Mouse (Mus musculus) lung, adult 2 months (tissue): ENCODE results near the gene Itprip. TPM values are rescaled to one million over a fixed set of nuclear protein-coding genes. Genes with fewer than 3 reads are reported as not detected.

Experiments used
- DNase-seq: peaks from one replicate; pipeline ENCODE4 v3.0.0; 2022
- H3K4me1 ChIP-seq: fragments of 200-500 bp; 2 replicates; pipeline ENCODE4 v1.6.1; 2011; ENCODE audit warnings: low read length; ENCODE audit not compliant: control insufficient read depth, insufficient read depth
- H3K4me3 ChIP-seq: fragments of 200-500 bp; replicated peaks from 2 replicates; pipeline ENCODE3; 2011; ENCODE audit warnings: low read depth, mild to moderate bottlenecking, control low read depth, low read length; ENCODE audit errors: extremely low read depth
- CTCF ChIP-seq: fragments of 200-500 bp; IDR thresholded peaks from 2 replicates; pipeline ENCODE4 v1.5.1; 2011; ENCODE audit warnings: mild to moderate bottlenecking, low read length, control low read depth; ENCODE audit not compliant: insufficient read depth
- POLR2A ChIP-seq: fragments of 200-500 bp; IDR thresholded peaks from 2 replicates; pipeline ENCODE4 v1.6.1; 2011; ENCODE audit warnings: low read depth, mild to moderate bottlenecking, control low read depth, low read length, borderline replicate concordance; ENCODE audit errors: extremely low read depth
- WGBS: fragments of 180-500 bp; shearing (Covaris S2); methylation state at CpG from one replicate; pipeline ENCODE4 v1.1.7; 2018; 5-methylcytosine and 5-hydroxymethylcytosine counted together
- polyA plus RNA-seq: library from polyadenylated mRNA; depleted of rRNA; stranded (reverse); fragments of >200 nt; gene quantifications from 2 replicates; pipeline ENCODE4 v1.2.3, GENCODE M21; 2012

The Itprip gene
- polyA plus RNA-seq, 1 experiment = 22.0 TPM

GRCm38 (mm10) chr19:47907596-47907995, 11.5 kb downstream of the Itprip start:
- peaks cover 20% of the 10 kb centered on the region for H3K4me1 ChIP-seq
- 67% methylated on average over 9 of the region's 9 CpGs for WGBS

GRCm38 (mm10) chr19:47905603-47906002, 13.5 kb downstream of the Itprip start:
- Histone ChIP-seq H3K4me1 (peaks cover 24% of the 10 kb centered on the region), H3K4me3 (no peak overlapping the region)
- TF ChIP-seq POLR2A (no peak), CTCF (no peak)
- WGBS = 78% methylated on average over 5 of the region's 5 CpGs
- DNase-seq = no peak

More at GRCm38 (mm10) chr19:47907596-47907995, 11.5 kb downstream of the Itprip start:
- DNase-seq = no peak
- H3K4me3 ChIP-seq = no peak overlapping the region
- TF ChIP-seq POLR2A = no peak
- TF ChIP-seq CTCF = no peak

GRCm38 (mm10) chr19:47905081-47905480, 14.0 kb downstream of the Itprip start:
- H3K4me1 ChIP-seq = peaks cover 22% of the 10 kb centered on the region
- no peak overlapping the region for H3K4me3 ChIP-seq
- 74% methylated on average over 4 of the region's 4 CpGs for WGBS
- DNase-seq = no peak
- TF ChIP-seq CTCF (no peak), POLR2A (no peak)

- DNase-seq = no peak
- H3K4me1 ChIP-seq = peaks cover 15% of the 10 kb centered on the region
- H3K4me3 ChIP-seq = no peak overlapping the region
- no peak for TF ChIP-seq POLR2A
- TF ChIP-seq CTCF = no peak
- 83% methylated on average over 4 of the region's 4 CpGs for WGBS
These were observed 15.4 kb downstream of the Itprip start for GRCm38 (mm10) chr19:47903679-47904078.

- TF ChIP-seq POLR2A (no peak), CTCF (no peak)
- H3K4me1 ChIP-seq = peaks cover 15% of the 10 kb centered on the region
- no peak overlapping the region for H3K4me3 ChIP-seq
- WGBS = 53% methylated on average over 13 of the region's 13 CpGs
- DNase-seq = no peak
These were observed 16.5 kb downstream of the Itprip start for GRCm38 (mm10) chr19:47902316-47903201.

GRCm38 (mm10) chr19:47900558-47900957, 18.5 kb downstream of the Itprip start:
- peaks cover 12% of the 10 kb centered on the region for H3K4me1 ChIP-seq
- H3K4me3 ChIP-seq = no peak overlapping the region
- TF ChIP-seq CTCF = no peak
- TF ChIP-seq POLR2A = no peak
- 75% methylated on average over 10 of the region's 10 CpGs for WGBS
- DNase-seq = no peak

GRCm38 (mm10) chr19:47900012-47900411, 19.1 kb downstream of the Itprip start:
- Histone ChIP-seq H3K4me1 (peaks cover 12% of the 10 kb centered on the region), H3K4me3 (no peak overlapping the region)
- no peak for TF ChIP-seq POLR2A
- peak; percentile 49 for TF ChIP-seq CTCF
- no peak for DNase-seq
- WGBS = 68% methylated on average over 6 of the region's 6 CpGs

GRCm38 (mm10) chr19:47898472-47899079, 20.5 kb downstream of the Itprip start:
- no peak for DNase-seq
- no peak overlapping the region for H3K4me3 ChIP-seq
- TF ChIP-seq CTCF (no peak), POLR2A (no peak)
- WGBS = 90% methylated on average over 8 of the region's 8 CpGs
- peaks cover 12% of the 10 kb centered on the region for H3K4me1 ChIP-seq

- 93% methylated on average over 6 of the region's 6 CpGs for WGBS
- Histone ChIP-seq H3K4me3 (no peak overlapping the region), H3K4me1 (peaks cover 15% of the 10 kb centered on the region)
- DNase-seq = no peak
- no peak for TF ChIP-seq POLR2A
- TF ChIP-seq CTCF = no peak
These were observed 26.0 kb downstream of the Itprip start for GRCm38 (mm10) chr19:47893092-47893491.

GRCm38 (mm10) chr19:47891562-47892312, 27.4 kb downstream of the Itprip start:
- 55% methylated on average over 11 of the region's 11 CpGs for WGBS
- no peak for DNase-seq

More at GRCm38 (mm10) chr19:47891562-47892312, 27.4 kb downstream of the Itprip start:
- no peak for TF ChIP-seq CTCF
- TF ChIP-seq POLR2A = 0 out of 2 replicates have a peak, but pooled peaks have one; percentile 12
- no peak overlapping the region for H3K4me3 ChIP-seq
- H3K4me1 ChIP-seq = peaks cover 15% of the 10 kb centered on the region
